ENCODE assay signal across 9 mouse cellular contexts in the genomic region with DNA sequence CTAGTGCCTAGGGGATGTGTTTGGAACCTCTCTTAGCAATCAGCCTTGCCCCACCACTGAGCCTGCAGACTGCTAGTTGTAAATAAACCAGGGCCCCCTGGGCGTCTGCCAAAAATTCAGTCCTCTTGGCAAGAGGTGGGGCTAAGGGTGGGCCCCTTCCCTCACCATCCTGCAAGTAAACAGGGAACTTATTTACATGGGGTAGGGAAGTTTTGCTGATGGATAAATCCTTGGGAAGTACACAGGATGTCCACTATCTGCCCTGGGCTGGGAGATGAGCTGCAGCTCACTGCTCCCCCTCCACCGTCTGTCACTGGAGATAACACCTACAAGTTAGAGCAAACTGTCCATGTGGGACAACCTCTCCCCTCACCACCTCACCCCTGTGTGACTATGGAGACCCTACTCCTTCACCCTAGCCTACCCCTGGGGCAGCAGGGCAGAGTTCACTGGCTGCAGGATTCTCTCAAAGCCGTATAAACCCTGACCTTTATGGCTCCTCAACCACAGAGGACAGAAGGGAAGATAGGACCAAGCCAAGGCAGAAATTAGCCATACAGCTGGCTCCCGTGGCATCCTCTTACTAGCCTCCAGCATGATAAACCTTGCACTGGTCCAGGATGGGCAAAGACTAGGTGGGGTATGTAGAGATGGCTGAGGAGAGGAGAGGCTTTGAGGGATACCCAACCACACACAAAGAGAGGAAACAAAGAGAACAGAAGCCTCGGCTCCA. TPM values are rescaled to one million over a fixed set of nuclear protein-coding genes. Genes with fewer than 3 reads are reported as not detected.
DNase-seq lines count a peak whose midpoint lies in the region; ATAC-seq lines count a peak whose summit lies in the region.
"Had no signal": no experiment of that assay in that cellular context is flagged by ENCODE, and none has a peak within 500 bp of the region (broad histone marks: within the 10 kb centered on the region; RNA-seq: fewer than 3 reads in every experiment).

No protein-coding gene starts in this region.

- no peak overlapping the region for H3K4me3 ChIP-seq in midbrain, embryonic 10.5 days
- no peak overlapping the region for H3K4me3 ChIP-seq in midbrain, embryonic 16.5 days (ENCODE audit: low read depth, low read length)
- no peak overlapping the region for H3K4me3 ChIP-seq in intestine, embryonic 15.5 days (replicated peaks)
- H3K4me3 ChIP-seq in stomach, embryonic 14.5 days (ENCODE audit: low read depth, low read length), result no peak overlapping the region

- no peak for ATAC-seq in midbrain, embryonic 16.5 days
- ATAC-seq in erythroblast, adult 5-6 weeks (replicated peaks; ENCODE audit: low FRiP score, poor library complexity, severe bottlenecking), result peak; percentile 76
- peak; percentile 63 for ATAC-seq in intestine, embryonic 15.5 days
- peak; percentile 42; the same call in 1 of the 2 replicates for ATAC-seq in stomach, embryonic 14.5 days (ENCODE audit: insufficient number of reproducible peaks, insufficient read depth, low FRiP score, low read depth)
- ATAC-seq in monocyte, adult 5-6 weeks (replicated peaks; ENCODE audit: insufficient number of reproducible peaks, low FRiP score, low TSS enrichment, poor library complexity, severe bottlenecking), result no peak

- H3K4me2 ChIP-seq in midbrain, embryonic 16.5 days (ENCODE audit: low read length), result no peak overlapping the region
- no peak overlapping the region for H3K4me2 ChIP-seq in intestine, embryonic 15.5 days (replicated peaks)
- no peak overlapping the region for H3K4me2 ChIP-seq in stomach, embryonic 14.5 days (replicated peaks; ENCODE audit: low read depth, low read length)

- WGBS in midbrain, embryonic 10.5 days, result 64% methylated on average over 5 of the region's 5 CpGs
- 60% methylated on average over 5 of the region's 5 CpGs for WGBS in midbrain, embryonic 16.5 days
- 36% methylated on average over 5 of the region's 5 CpGs for WGBS in intestine, embryonic 15.5 days
- 28% methylated on average over 5 of the region's 5 CpGs for WGBS in stomach, embryonic 14.5 days

- H3K9ac ChIP-seq in midbrain, embryonic 16.5 days (ENCODE audit: low read depth, low read length), result no peak overlapping the region
- H3K9ac ChIP-seq in intestine, embryonic 15.5 days, result no peak overlapping the region
- no peak overlapping the region for H3K9ac ChIP-seq in stomach, embryonic 14.5 days (replicated peaks; ENCODE audit: low read depth, low read length)

- H3K27ac ChIP-seq in midbrain, embryonic 10.5 days (replicated peaks), result peak overlapping the region; percentile 69
- no peak overlapping the region for H3K27ac ChIP-seq in midbrain, embryonic 16.5 days (ENCODE audit: low read length)
- no peak overlapping the region for H3K27ac ChIP-seq in intestine, embryonic 15.5 days
- peak overlapping the region; percentile 4; the same call in 1 of the 2 replicates for H3K27ac ChIP-seq in stomach, embryonic 14.5 days (ENCODE audit: low read length)
- H3K27ac ChIP-seq: kidney, postnatal 0 days had no signal

- H3K4me1 ChIP-seq in midbrain, embryonic 10.5 days, result peaks cover 69% of the 10 kb centered on the region
- peaks cover 43% of the 10 kb centered on the region for H3K4me1 ChIP-seq in midbrain, embryonic 16.5 days (ENCODE audit: control insufficient read depth, insufficient read depth, low read length)
- H3K4me1 ChIP-seq in intestine, embryonic 15.5 days (replicated peaks), result peaks cover 32% of the 10 kb centered on the region
- peaks cover 48% of the 10 kb centered on the region for H3K4me1 ChIP-seq in stomach, embryonic 14.5 days (ENCODE audit: control insufficient read depth, insufficient read depth, low read length)

- H3K9me3 ChIP-seq in midbrain, embryonic 10.5 days (replicated peaks), result no peaks in the 10 kb centered on the region
- no peaks in the 10 kb centered on the region for H3K9me3 ChIP-seq in midbrain, embryonic 16.5 days (replicated peaks; ENCODE audit: control insufficient read depth, low read length, poor library complexity, severe bottlenecking)
- no peaks in the 10 kb centered on the region for H3K9me3 ChIP-seq in intestine, embryonic 15.5 days
- no peaks in the 10 kb centered on the region for H3K9me3 ChIP-seq in stomach, embryonic 14.5 days (ENCODE audit: control insufficient read depth, low read depth, low read length)

- no peak for DNase-seq in midbrain, embryonic 10.5 days (ENCODE audit: low spot score)
- DNase-seq in lung, adult 18-20 months, result peak; percentile 83 to 89
- no peak for DNase-seq in layer of hippocampus, adult 18-20 months (ENCODE audit: low spot score in 2 of 2)

- peaks cover 96% of the 10 kb centered on the region for H3K36me3 ChIP-seq in midbrain, embryonic 10.5 days
- peaks cover 7% of the 10 kb centered on the region; the same call in 1 of the 2 replicates for H3K36me3 ChIP-seq in midbrain, embryonic 16.5 days (ENCODE audit: control insufficient read depth, insufficient read depth, low read length)
- H3K36me3 ChIP-seq in intestine, embryonic 15.5 days, result no peaks in the 10 kb centered on the region
- peaks cover 11% of the 10 kb centered on the region for H3K36me3 ChIP-seq in stomach, embryonic 14.5 days (ENCODE audit: control insufficient read depth, insufficient read depth, low read length)

- no peaks in the 10 kb centered on the region for H3K27me3 ChIP-seq in midbrain, embryonic 10.5 days (ENCODE audit: low read depth, poor library complexity, severe bottlenecking)
- H3K27me3 ChIP-seq in midbrain, embryonic 16.5 days (ENCODE audit: control insufficient read depth, insufficient read depth, low read depth, low read length), result no peaks in the 10 kb centered on the region
- no peaks in the 10 kb centered on the region for H3K27me3 ChIP-seq in intestine, embryonic 15.5 days (replicated peaks)
- H3K27me3 ChIP-seq in stomach, embryonic 14.5 days (ENCODE audit: control insufficient read depth, insufficient read depth, low read length), result no peaks in the 10 kb centered on the region

RNA-seq across cellular contexts. Expression of a gene that starts 16.8 kb away (rescaled TPM):
- polyA plus RNA-seq in midbrain, embryonic 10.5 days (2016; fragmentation: Nextera tagmentation; extraction: Ambion mirVana), result 9.6 and 13.3 TPM in 2 replicates
- polyA plus RNA-seq in midbrain, embryonic 16.5 days (2015; fragmentation: Nextera tagmentation; extraction: Ambion mirVana), result 33.3 and 38.1 TPM in 2 replicates
- 2,859 and 3,164 TPM in 2 replicates for total RNA-seq in erythroblast, adult 5-6 weeks (2015; ENCODE audit: low replicate concordance)
- total RNA-seq in erythroblast, adult 5-6 weeks (2017; ENCODE audit: low replicate concordance), result 5,593 and 6,096 TPM in 2 replicates
- 11.4 and 15.5 TPM in 2 replicates for polyA plus RNA-seq in intestine, embryonic 15.5 days (2015; fragmentation: Nextera tagmentation; extraction: Ambion mirVana)
- 7.1 and 7.2 TPM in 2 replicates for polyA plus RNA-seq in stomach, embryonic 14.5 days (2014; fragmentation: Nextera tagmentation; extraction: Ambion mirVana)
- 100 to 1,000 TPM; 250 to 270 TPM for total RNA-seq in layer of hippocampus, adult 18-20 months (2021)
- 3.8 to 9.4 TPM (median 6.3 TPM) in 3 replicates for total RNA-seq in monocyte, adult 5-6 weeks (2017)

RNA-seq across cellular contexts. Expression of a gene that starts 43.0 kb away (rescaled TPM):
- 11.8 and 13.9 TPM in 2 replicates for polyA plus RNA-seq in midbrain, embryonic 10.5 days (2016; fragmentation: Nextera tagmentation; extraction: Ambion mirVana)
- 10.3 and 10.5 TPM in 2 replicates for polyA plus RNA-seq in midbrain, embryonic 16.5 days (2015; fragmentation: Nextera tagmentation; extraction: Ambion mirVana)
- 36.8 and 37.3 TPM in 2 replicates for total RNA-seq in erythroblast, adult 5-6 weeks (2015; ENCODE audit: low replicate concordance)
- total RNA-seq in erythroblast, adult 5-6 weeks (2017; ENCODE audit: low replicate concordance), result 46.4 and 59.1 TPM in 2 replicates
- 8.9 and 9.0 TPM in 2 replicates for polyA plus RNA-seq in intestine, embryonic 15.5 days (2015; fragmentation: Nextera tagmentation; extraction: Ambion mirVana)
- 17.3 and 20.9 TPM in 2 replicates for polyA plus RNA-seq in stomach, embryonic 14.5 days (2014; fragmentation: Nextera tagmentation; extraction: Ambion mirVana)
- total RNA-seq in layer of hippocampus, adult 18-20 months (2021), result 10 to 100 TPM; 53.2 to 53.9 TPM
- 40.6 to 56.0 TPM (median 54.3 TPM) in 3 replicates for total RNA-seq in monocyte, adult 5-6 weeks (2017)

RNA-seq across cellular contexts. Expression of a gene that starts 58.4 kb away (rescaled TPM):
- polyA plus RNA-seq in midbrain, embryonic 10.5 days (2016; fragmentation: Nextera tagmentation; extraction: Ambion mirVana), result 87.1 and 101 TPM in 2 replicates
- polyA plus RNA-seq in midbrain, embryonic 16.5 days (2015; fragmentation: Nextera tagmentation; extraction: Ambion mirVana), result 19.8 and 22.0 TPM in 2 replicates
- total RNA-seq in erythroblast, adult 5-6 weeks (2015; ENCODE audit: low replicate concordance), result 4.4 and 7.7 TPM in 2 replicates
- total RNA-seq in erythroblast, adult 5-6 weeks (2017; ENCODE audit: low replicate concordance), result 1.8 and 3.7 TPM in 2 replicates
- polyA plus RNA-seq in intestine, embryonic 15.5 days (2015; fragmentation: Nextera tagmentation; extraction: Ambion mirVana), result 4.7 and 5.5 TPM in 2 replicates
- polyA plus RNA-seq in stomach, embryonic 14.5 days (2014; fragmentation: Nextera tagmentation; extraction: Ambion mirVana), result 4.2 and 4.5 TPM in 2 replicates
- total RNA-seq in layer of hippocampus, adult 18-20 months (2021), result 1 to 10 TPM; 1.6 to 1.9 TPM
- total RNA-seq in monocyte, adult 5-6 weeks (2017), result 59.8 to 114 TPM (median 79.4 TPM) in 3 replicates

Comparison
In these comparisons a context has a peak if more than half of its experiments do, and no peak if none do; other contexts are left out.
1. H3K27ac ChIP-seq: peak in midbrain, embryonic 10.5 days (single experiment) and stomach, embryonic 14.5 days (single experiment); none in midbrain, embryonic 16.5 days (single experiment) and intestine, embryonic 15.5 days (single experiment).
2. DNase-seq: peak in lung, adult 18-20 months (2 of 2); none in midbrain, embryonic 10.5 days (single experiment) and layer of hippocampus, adult 18-20 months (0 of 2).
3. ATAC-seq: peak in erythroblast, adult 5-6 weeks (single experiment), intestine, embryonic 15.5 days (single experiment) and stomach, embryonic 14.5 days (single experiment); none in midbrain, embryonic 16.5 days (single experiment) and monocyte, adult 5-6 weeks (single experiment).